Mouse (Mus musculus) heart, embryonic 15.5 days (tissue): ENCODE data around the gene Sfxn3. TPM values are rescaled to one million over a fixed set of nuclear protein-coding genes. Genes with fewer than 3 reads are reported as not detected.

Experiments
- ATAC-seq: fragments of 200-750 bp; cut with Nextera tagmentation; replicated peaks from 2 replicates; pipeline ENCODE4 v1.8.0; 2017; ENCODE audit warnings: low read depth, moderate TSS enrichment; ENCODE audit not compliant: insufficient number of reproducible peaks, insufficient read depth, low FRiP score
- H3K27ac ChIP-seq: fragments of 300-500 bp; sonication (generic); 2 replicates; pipeline ENCODE4 v1.5.1; 2015; ENCODE audit warnings: mild to moderate bottlenecking, inconsistent platforms
- H3K27me3 ChIP-seq: fragments of 300-500 bp; sonication (generic); 2 replicates; pipeline ENCODE4 v1.6.1; 2015; ENCODE audit warnings: inconsistent platforms
- H3K36me3 ChIP-seq: fragments of 300-500 bp; sonication (generic); 2 replicates; pipeline ENCODE4 v1.6.1; 2015; ENCODE audit warnings: mild to moderate bottlenecking, inconsistent platforms
- H3K4me1 ChIP-seq: fragments of 300-500 bp; sonication (generic); replicated peaks from 2 replicates; pipeline ENCODE4 v1.6.1; 2015; ENCODE audit warnings: inconsistent platforms
- H3K4me2 ChIP-seq: fragments of 300-500 bp; sonication (generic); 2 replicates; pipeline ENCODE4 v1.6.1; 2015; ENCODE audit warnings: inconsistent platforms, mild to moderate bottlenecking, moderate library complexity
- H3K4me3 ChIP-seq: fragments of 300-500 bp; sonication (generic); 2 replicates; pipeline ENCODE4 v1.5.1; 2015; ENCODE audit warnings: mild to moderate bottlenecking, inconsistent platforms
- H3K9ac ChIP-seq: fragments of 300-500 bp; sonication (generic); 2 replicates; pipeline ENCODE4 v1.6.1; 2015; ENCODE audit warnings: mild to moderate bottlenecking, inconsistent platforms
- H3K9me3 ChIP-seq: fragments of 300-500 bp; sonication (generic); replicated peaks from 2 replicates; pipeline ENCODE4 v1.6.1; 2016; ENCODE audit warnings: inconsistent platforms
- WGBS: fragments of 180-500 bp; shearing (Covaris S2); methylation state at CpG from one replicate; pipeline ENCODE4 v1.1.7; 2015; ENCODE audit warnings: mixed read lengths; 5-methylcytosine and 5-hydroxymethylcytosine counted together
- polyA plus RNA-seq: library from polyadenylated mRNA; unstranded; fragments of >200 nt; fragmentation: Nextera tagmentation; extraction: Ambion mirVana; gene quantifications from 2 replicates; pipeline ENCODE4 v1.2.1, GENCODE M21; 2015

Gene Sfxn3
- 16.1 and 22.1 TPM in 2 replicates for polyA plus RNA-seq

DNA sequence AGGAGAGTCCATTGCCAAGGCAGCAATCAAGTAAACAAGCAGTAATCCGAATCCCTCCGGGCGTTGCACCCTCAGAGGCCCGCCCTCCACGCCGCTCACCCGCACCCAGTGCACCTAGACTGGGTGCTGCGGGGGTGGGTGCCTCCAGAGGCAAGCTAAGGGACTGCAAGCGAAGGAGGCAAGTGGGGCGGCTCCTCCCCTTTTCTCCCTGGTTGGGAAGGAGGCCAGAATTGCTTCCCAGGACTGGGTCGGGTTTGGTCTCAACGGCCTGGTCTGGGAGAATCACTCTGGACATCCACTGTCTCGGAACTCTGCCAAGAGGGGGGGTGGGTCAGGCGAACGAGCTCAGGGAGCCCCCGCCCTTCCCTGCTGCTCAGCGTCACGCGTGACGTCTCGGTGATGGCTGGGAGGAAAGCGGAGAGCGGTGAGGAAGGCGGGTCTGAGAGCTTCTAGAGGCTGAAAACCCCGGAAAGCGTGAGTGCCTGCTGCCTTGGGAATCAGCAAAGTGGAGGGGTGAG lies at the start of gene Sfxn3:
TSS of gene Sfxn3 (plus strand) at position 87 of the 518 bp plus-strand sequence.
- WGBS = under 1% methylated on average over 26 of the region's 26 CpGs
- Histone ChIP-seq H3K36me3 (peaks cover 1% of the 10 kb centered on the region; the same call in 1 of the 2 replicates), H3K9ac (peak within 1 kb of the TSS; percentile 69), H3K27ac (peak within 1 kb of the TSS; percentile 93), H3K27me3 (peaks cover 36% of the 10 kb centered on the region), H3K4me1 (peaks cover 26% of the 10 kb centered on the region), H3K4me2 (peak within 1 kb of the TSS; percentile 90), H3K4me3 (peak within 1 kb of the TSS; percentile 63), H3K9me3 (no peaks in the 10 kb centered on the region)
- ATAC-seq = peak; percentile 75

DNA sequence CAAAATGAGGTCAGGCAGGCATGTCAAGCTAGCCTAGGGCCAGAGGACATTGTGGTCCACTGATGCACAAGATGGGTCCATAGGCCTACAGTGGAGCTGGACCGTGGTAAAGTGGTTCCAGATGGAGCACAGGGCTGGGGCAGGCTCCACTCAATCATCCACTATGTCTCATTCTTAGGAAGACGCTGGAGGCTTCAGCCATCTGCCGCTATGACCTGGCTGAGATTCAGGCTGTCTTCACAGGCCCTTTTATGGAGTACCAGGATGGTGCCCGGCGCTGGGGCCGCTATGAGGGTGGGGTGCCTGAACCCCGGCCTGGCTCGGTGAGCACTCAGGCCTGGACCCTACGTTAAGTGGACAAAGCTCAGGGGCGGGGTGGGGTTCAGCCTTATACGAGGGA lies 49.5 kb upstream of the Sfxn3 start:
- no peaks in the 10 kb centered on the region for H3K9me3 ChIP-seq
- ATAC-seq = no peak
- H3K27me3 ChIP-seq = no peaks in the 10 kb centered on the region
- WGBS = 79% methylated on average over 11 of the region's 11 CpGs
- H3K4me2 ChIP-seq = no peak overlapping the region
- no peak overlapping the region for H3K4me3 ChIP-seq
- H3K27ac ChIP-seq = no peak overlapping the region
- no peaks in the 10 kb centered on the region for H3K36me3 ChIP-seq
- H3K4me1 ChIP-seq = no peaks in the 10 kb centered on the region
- no peak overlapping the region for H3K9ac ChIP-seq

DNA sequence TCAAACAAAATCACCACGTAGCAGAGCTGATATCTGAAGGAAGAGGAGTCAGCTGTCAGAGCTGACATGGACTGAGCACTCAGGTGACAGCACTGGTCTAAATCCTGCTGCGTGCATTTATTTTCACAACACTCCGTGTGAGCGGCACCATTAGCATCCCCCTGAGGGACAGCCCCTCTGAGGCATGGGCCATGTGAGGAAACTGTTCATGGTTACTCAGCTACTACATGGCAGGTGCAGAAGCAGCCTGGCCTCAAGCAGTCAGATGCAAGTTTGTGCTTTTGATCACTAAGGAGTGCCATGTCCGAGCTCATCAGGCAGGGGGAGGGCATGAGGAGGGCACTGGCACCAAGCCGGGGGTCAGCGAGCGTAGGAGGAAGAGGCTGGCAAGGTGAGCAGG lies 47.7 kb upstream of the Sfxn3 start:
- 80% methylated on average over 8 of the region's 8 CpGs for WGBS
- ATAC-seq = no peak

DNA sequence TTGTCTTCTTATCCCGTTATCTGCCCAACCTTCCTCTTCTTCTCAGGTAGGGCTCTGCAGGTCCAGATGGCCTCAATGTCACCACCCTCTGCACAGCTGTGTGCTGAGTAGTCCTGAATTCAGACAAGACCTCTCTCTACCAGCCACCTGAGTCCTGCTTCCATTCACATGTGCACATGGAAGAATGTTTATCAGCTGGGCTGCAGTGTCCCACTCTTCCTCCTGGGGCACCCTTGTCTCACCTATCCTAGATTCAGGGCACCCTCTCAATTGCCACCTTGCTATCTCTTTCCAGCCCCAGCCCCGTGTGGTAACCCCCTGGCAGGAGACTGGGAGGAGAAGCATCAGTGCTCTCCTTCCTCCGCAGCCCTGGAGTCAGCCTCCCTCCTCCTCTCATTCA lies 45.0 kb upstream of the Sfxn3 start:
- Histone ChIP-seq H3K4me3 (no peak overlapping the region), H3K27ac (no peak overlapping the region), H3K9ac (no peak overlapping the region), H3K36me3 (peaks cover 13% of the 10 kb centered on the region; the same call in 1 of the 2 replicates), H3K4me2 (no peak overlapping the region), H3K4me1 (peaks cover 21% of the 10 kb centered on the region), H3K9me3 (no peaks in the 10 kb centered on the region), H3K27me3 (no peaks in the 10 kb centered on the region)
- 61% methylated on average over 3 of the region's 3 CpGs for WGBS
- no peak for ATAC-seq

More for the DNA sequence above, 47.7 kb upstream of the Sfxn3 start:
- Histone ChIP-seq H3K4me2 (no peak overlapping the region), H3K4me1 (peaks cover 5% of the 10 kb centered on the region), H3K9me3 (no peaks in the 10 kb centered on the region), H3K27ac (no peak overlapping the region), H3K4me3 (no peak overlapping the region), H3K9ac (no peak overlapping the region), H3K36me3 (peaks cover 12% of the 10 kb centered on the region; the same call in 1 of the 2 replicates), H3K27me3 (no peaks in the 10 kb centered on the region)

DNA sequence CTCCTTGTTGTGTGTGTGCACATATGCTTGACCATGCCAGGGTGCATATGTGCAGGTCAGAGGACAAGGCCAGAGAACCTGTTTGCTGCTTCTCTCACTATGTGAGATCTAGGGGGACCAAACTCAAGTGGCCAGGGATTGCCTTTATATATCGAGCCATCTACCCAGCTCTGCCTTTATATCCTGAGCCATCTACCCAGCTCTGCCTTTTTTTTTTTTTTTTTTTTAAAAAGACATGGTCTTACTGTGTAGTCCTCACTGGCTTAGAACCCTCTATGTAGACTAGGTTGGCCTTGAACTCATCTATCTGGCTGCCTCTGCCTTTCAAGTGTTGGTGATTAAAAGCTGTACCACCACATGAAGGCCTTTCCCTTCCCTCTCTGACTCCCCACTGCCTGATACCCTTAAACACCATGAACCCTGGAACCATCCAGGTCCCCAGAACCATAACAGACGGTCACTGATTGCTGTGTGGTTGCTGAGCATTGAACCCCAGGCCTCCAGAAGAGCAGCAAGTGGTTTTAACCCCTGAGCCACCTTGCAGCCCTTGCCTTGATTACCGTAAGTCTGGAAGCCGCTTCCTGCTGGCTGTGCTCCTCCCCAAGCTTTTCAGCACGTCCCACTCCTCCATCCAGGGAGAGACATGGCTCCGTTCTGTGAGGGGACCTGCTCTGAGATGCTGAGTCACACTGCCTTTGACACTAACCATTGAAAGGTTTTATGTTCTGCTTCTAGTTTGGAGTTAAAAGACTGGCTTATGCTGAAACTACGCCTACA lies 43.4 kb upstream of the Sfxn3 start:
- Histone ChIP-seq H3K9ac (no peak overlapping the region), H3K9me3 (no peaks in the 10 kb centered on the region), H3K36me3 (peaks cover 13% of the 10 kb centered on the region; the same call in 1 of the 2 replicates), H3K27ac (no peak overlapping the region), H3K4me2 (no peak overlapping the region), H3K4me3 (no peak overlapping the region), H3K27me3 (no peaks in the 10 kb centered on the region), H3K4me1 (peaks cover 31% of the 10 kb centered on the region)
- WGBS = 86% methylated on average over 7 of the region's 7 CpGs
- no peak for ATAC-seq

DNA sequence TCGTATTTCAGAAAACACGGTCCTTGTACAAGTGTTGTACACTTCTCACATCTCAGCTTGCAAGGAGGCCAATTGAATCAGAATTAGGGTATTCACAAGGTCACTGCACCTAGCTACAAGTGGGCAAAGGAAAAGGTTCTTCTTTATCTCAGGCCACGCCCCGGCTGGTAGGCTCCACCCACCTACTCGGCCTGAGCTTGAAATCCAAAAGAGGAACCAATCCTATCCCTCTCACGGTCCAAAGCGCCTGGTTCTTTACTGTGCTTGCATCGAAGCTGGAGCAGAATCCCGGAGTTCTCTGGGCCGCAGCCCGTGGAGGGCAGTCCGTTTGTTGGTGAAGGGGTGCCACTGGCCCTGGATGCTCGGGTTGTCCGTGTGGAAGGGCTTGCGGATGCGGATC lies 41.9 kb upstream of the Sfxn3 start, which contains the start of gene Twnk:
TSS of gene Twnk (plus strand) at position 220 of the 400 bp plus-strand sequence.
- peak within 1 kb of the TSS; percentile 97 for H3K4me3 ChIP-seq
- peak within 1 kb of the TSS; percentile 87 for H3K27ac ChIP-seq
- no peaks in the 10 kb centered on the region for H3K27me3 ChIP-seq
- peaks cover 34% of the 10 kb centered on the region for H3K4me1 ChIP-seq
- 0 out of 2 replicates have a peak, but pooled peaks have one; percentile 0 for ATAC-seq
- peak within 1 kb of the TSS; percentile 85 for H3K9ac ChIP-seq
- peaks cover 21% of the 10 kb centered on the region for H3K36me3 ChIP-seq
- no peaks in the 10 kb centered on the region for H3K9me3 ChIP-seq
- 9% methylated on average over 16 of the region's 16 CpGs for WGBS
- H3K4me2 ChIP-seq = peak within 1 kb of the TSS; percentile 88

DNA sequence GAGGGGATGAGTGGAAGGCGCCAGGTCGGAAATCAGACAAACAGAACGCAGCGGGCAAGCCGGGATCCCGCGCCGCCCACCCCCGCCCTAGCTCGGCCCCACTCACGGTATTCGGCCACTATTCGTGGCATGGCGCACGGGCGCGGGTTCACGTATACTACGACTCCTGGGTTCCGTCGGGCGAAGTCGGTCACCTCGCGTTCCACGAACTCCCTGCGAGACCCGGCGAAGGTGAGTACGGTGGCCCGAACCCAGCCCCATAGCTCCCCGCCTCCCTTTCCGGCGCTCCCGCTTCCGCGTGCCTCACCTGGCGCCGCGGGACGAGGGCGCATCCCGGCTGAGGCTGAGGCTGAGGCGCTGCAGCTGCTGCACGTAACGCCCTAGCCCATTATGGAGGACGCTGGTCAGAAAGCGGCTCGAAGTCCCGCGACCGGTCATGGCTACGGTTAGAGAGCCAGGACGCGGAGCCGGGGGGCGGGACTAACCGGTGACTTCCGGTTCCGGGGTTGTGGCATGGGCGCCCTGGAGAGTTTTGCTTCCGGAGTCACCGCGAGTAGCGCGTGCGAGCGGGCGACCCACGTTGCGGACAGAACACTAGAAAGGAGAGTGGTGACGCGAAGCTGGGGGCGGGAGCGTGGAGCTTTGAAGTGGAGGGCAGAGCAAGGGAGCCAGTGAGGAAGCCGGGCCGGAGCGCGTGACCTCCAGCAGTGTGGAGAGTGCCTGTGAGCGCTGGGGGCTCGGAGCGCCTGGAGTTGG lies 41.2 kb upstream of the Sfxn3 start, which contains the start of gene Mrpl43:
TSS of gene Mrpl43 (minus strand) at position 486 of the 756 bp plus-strand sequence.
- Histone ChIP-seq H3K9ac (peak within 1 kb of the TSS; percentile 85), H3K27me3 (no peaks in the 10 kb centered on the region), H3K4me2 (peak within 1 kb of the TSS; percentile 88), H3K27ac (peak within 1 kb of the TSS; percentile 87), H3K4me3 (peak within 1 kb of the TSS; percentile 97), H3K4me1 (peaks cover 34% of the 10 kb centered on the region), H3K9me3 (no peaks in the 10 kb centered on the region), H3K36me3 (peaks cover 28% of the 10 kb centered on the region)
- WGBS = under 1% methylated on average over 82 of the region's 82 CpGs
- ATAC-seq = peak; percentile 92

DNA sequence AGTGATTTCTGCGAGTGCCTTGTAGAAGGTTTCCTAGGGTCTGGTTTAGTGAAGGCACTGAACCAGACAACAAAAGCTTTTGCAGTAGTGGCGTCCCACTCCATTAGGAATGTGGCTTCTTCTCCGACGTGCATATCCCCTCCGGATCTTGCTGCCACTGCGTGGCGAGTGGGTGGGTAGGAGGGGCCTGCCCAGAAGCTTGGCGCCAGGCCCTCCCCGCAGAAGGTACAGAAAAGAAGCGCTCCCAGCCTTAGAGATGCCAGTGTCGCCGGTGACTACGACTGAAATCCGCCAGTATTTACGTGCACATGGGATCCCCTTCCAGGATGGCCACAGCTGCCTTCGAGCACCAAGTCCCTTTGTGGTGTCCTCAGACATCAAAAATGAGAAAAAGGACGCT lies 40.3 kb upstream of the Sfxn3 start:
- Histone ChIP-seq H3K36me3 (peaks cover 37% of the 10 kb centered on the region), H3K27ac (peak overlapping the region; percentile 87), H3K4me3 (peak overlapping the region; percentile 97), H3K9me3 (no peaks in the 10 kb centered on the region), H3K27me3 (no peaks in the 10 kb centered on the region), H3K4me2 (peak overlapping the region; percentile 88), H3K4me1 (peaks cover 34% of the 10 kb centered on the region), H3K9ac (peak overlapping the region; percentile 85)
- 36% methylated on average over 17 of the region's 17 CpGs for WGBS
- ATAC-seq = no peak

DNA sequence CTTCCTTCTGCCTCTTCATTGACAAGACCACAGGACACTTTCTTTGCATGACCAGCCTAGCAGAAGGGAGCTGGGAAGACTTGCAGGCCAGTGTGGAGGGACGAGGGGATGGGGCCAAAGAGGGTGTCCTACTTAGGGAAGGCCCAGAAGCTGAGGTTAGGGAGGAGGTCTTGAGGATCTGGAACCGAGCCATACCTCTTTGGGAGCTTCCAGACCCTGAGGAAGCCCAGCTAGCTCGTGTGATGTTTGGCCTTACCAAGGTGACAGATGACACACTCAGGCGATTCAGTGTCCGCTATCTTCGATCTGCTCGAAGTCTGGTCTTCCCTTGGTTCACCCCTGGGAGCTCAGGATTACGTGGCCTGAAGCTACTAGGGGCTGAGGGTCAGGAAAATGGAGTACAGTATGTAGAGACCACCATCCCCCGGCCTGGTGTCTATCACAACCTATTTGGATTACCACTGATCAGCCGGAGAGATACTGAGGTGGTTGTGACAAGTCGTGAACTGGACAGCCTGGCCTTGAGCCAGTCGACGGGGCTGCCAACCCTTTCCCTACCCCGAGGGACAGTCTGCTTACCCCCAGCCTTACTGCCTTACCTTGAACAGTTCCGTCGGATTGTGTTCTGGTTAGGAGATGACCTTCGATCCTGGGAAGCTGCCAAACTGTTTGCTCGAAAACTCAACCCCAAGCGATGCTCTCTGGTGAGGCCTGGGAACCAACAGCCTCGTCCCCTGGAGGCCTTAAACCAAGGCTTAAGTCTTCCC lies 39.7 kb upstream of the Sfxn3 start:
- H3K4me2 ChIP-seq = peak overlapping the region; percentile 88
- peak overlapping the region; percentile 87 for H3K27ac ChIP-seq
- H3K9ac ChIP-seq = peak overlapping the region; percentile 85
- no peaks in the 10 kb centered on the region for H3K9me3 ChIP-seq
- H3K4me3 ChIP-seq = peak overlapping the region; percentile 97
- WGBS = 77% methylated on average over 20 of the region's 20 CpGs
- ATAC-seq = no peak
- H3K27me3 ChIP-seq = no peaks in the 10 kb centered on the region
- H3K4me1 ChIP-seq = peaks cover 34% of the 10 kb centered on the region
- peaks cover 42% of the 10 kb centered on the region for H3K36me3 ChIP-seq

DNA sequence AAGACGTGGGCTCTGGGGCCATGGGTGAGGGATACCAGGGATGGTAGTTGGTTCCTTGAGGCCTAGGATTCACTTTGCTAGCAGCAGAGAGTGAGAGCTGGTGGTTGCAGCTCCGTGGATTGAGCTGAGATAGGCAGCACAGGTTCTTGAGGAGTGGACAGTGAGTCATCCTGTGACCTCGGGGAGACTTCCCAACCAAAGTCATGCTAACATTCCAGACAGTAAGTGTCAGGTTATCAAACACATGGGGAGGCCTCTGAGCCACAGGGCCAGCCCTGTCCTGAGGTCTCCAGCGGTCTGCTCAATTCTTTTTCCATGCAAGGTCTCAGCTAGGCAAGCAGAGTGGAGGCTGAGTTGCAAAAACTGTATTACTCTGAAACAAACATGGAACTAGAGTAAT lies 36.7 kb upstream of the Sfxn3 start:
- ATAC-seq = no peak
- Histone ChIP-seq H3K9me3 (no peaks in the 10 kb centered on the region), H3K4me3 (no peak overlapping the region), H3K9ac (no peak overlapping the region), H3K36me3 (peaks cover 30% of the 10 kb centered on the region), H3K27me3 (no peaks in the 10 kb centered on the region), H3K4me2 (no peak overlapping the region), H3K4me1 (peaks cover 40% of the 10 kb centered on the region), H3K27ac (no peak overlapping the region)
- WGBS = 72% methylated on average over 4 of the region's 4 CpGs
